Mouse (Mus musculus) monocyte, adult 5-6 weeks (primary cell): ENCODE data around the gene Gm11034. TPM values are rescaled to one million over a fixed set of nuclear protein-coding genes. Genes with fewer than 3 reads are reported as not detected.

ENCODE experiments used
- ATAC-seq: fragments of 153-309, 156-312 bp; replicated peaks from 2 replicates; pipeline ENCODE4 v1.8.0; 2017; ENCODE audit warnings: mild to moderate bottlenecking; ENCODE audit not compliant: low TSS enrichment, insufficient number of reproducible peaks, severe bottlenecking, poor library complexity, low FRiP score
- total RNA-seq: library from RNA; stranded (forward); fragments of 200-1000, 200-491, 200-594 nt; gene quantifications from 3 replicates; pipeline ENCODE4 v1.2.3, GENCODE M21; 2017

Gm11034 gene
- not detected in 3 replicates for total RNA-seq

DNA sequence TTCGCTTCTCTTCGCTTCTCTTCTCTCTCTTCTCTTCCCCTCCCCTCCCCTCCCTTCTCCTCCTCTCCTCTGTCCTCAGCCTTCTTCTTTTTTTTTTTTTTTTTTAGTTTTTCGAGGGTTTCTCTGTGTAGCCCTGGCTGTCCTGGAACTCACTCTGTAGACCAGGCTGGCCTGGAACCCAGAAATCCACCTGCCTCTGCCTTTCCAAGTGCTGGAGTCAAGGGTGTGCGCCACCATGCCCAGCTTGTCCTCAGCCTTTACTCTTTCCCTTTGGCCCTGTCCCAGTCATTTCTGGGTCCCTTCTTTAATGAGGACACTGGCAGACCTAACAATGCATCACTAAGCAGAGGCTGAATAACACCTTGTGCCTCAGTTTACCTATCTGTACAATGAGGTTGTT lies at the start of gene Gm11034:
Gene Gm11034 (minus strand): TSS at position 101 of the 400 bp plus-strand sequence.
- ATAC-seq, result no peak

DNA sequence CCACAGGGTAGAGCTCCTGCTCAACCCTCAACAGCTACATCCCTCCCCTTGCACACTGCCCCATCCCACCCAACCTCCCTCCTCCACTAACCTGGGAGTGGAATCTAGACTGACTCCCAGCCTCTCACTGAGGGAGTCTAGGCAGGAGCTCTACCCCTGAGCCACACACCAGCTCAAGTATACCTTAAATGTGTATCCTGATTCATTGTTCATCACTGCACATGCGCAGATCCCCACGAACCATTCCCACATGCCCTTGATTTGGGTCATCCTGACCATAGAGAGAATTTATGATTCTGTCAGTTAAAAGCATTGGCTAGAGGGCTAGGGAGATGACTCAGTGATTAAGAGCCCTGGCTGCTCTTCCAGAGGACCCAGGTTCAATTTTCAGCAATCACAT lies 49.3 kb upstream of the Gm11034 start:
- ATAC-seq, result no peak

DNA sequence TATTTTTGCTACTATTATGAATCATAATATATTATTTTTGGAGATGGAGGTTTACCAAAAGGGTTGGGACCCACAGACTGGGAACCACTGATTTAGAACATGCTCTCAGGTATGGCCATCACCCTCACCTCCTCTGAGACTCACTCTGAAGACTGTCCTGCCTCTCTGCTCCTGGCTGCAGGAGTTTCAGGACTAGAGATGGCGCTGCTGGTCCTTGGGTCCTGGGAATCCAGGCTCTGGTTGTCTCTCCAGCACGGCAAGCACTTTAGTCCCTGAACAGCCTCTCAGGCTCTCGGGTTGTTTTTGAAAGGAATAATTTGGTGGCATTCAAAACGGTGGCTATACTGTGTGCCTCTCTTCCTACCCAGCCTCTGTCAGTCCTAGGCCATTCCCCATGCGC lies 48.4 kb upstream of the Gm11034 start:
- ATAC-seq, result no peak

DNA sequence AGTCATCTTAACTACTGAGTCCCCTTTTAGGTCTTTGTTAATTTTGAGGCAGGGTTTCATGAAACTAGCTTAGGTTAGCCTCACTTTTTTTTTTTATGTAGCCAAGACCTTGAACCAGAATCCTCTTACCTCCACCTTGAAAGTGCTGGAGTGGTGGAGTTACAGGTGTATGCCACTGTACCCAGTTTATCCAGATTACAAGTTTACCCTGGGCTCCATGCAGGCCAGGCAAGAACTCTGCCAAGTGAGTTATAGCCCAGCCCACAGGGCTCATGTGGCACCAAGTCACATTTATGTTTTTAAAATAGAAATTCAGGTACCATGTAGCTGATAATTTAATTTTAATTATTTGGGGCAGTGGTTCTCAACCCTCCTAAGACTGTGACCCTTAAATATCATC lies 48.0 kb upstream of the Gm11034 start:
- ATAC-seq, result no peak

DNA sequence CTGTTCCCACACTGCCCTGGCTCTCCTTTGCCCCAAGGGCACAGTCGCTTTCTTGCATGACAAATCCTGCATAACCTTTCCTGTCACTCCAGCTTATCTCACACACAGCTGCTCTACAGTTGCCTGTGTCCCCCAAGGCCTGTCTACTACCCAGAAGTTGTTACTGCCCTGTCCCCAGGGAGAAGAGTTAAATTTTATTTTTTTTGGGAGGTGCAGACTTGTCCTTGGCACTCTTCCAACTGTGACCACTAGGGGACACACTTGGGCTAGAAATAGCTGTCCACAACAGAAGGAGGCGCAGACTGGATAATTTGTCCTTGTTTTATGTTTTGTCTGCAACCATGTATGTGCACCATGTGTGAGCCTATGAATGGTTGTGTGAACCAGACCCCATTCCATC lies 47.6 kb upstream of the Gm11034 start:
- peak; percentile 77 for ATAC-seq

DNA sequence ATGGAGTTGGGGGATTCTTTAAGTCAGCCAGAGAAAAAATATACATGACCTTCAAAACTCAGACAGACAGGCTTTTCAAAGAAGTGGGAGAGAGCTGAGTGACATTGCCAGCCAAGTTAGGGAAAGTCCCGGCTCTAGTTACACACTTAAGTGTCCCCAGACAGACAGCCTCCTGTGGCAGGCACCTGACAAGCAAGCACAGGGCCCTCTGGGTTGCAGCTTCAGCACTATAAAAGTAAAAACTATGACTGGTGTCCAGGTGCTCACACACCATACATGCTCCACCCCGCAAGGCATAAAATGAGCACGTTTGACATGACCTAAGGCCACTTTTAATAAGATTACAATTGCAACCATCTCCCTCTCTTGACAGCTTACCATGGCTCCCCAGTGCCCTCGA lies 47.1 kb upstream of the Gm11034 start:
- ATAC-seq, result no peak

GRCm38 (mm10) chr8:72259862-72260261 lies 46.4 kb upstream of the Gm11034 start:
- no peak for ATAC-seq

DNA sequence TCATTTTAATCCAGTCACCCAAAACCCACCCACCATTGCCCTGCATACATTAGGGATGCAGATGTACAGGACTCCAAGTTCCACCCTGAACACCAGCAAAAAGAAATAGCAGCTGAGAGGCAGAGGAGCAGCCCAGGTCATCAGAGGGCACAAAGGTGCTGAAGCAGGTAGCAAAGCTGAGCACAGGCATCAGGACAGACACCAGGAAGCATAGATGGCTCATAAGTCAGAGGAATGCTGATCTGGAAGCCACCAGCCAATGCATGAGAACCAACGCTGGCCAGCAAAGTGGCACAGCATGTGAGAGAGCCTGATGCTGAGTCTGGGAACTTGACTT lies 44.4 kb upstream of the Gm11034 start:
- no peak for ATAC-seq

DNA sequence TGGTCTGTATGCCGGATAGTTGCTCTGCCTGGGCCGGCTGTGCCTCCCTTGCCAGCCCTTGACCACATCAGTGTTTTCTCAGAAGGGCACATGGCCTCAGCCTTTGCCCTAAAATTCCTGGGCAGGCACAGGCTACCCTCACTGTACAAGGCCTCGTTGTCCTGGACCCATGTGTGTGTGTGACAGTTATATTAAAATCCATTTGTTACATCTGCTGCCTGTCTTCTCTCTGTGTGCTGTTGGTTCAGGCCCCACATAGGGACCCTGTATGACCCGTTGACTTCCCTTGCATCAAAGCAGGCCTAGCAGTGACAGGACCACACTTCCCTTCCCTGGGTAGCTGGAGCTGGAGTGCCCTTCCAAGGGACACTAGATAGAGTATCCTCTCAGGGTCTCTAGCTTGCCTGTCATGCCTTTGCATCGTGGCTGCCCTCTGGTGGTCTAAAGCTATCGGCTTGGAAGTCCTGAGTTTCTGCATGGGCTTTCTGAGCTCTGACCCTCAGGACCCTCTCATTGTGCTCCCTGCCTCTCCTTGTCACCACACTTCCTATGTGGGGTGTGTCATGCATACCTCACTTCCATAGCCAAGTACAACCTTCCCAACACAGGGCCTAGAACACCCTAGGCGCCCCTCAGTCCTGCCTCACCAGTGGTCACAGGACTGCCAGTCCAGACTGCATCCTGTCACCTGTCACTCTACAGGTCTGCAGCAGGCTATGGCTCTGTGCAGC lies 43.9 kb upstream of the Gm11034 start:
- ATAC-seq, result no peak

- ATAC-seq, result no peak
These were observed 31.2 kb upstream of the Gm11034 start for GRCm38 (mm10) chr8:72244610-72245009.

DNA sequence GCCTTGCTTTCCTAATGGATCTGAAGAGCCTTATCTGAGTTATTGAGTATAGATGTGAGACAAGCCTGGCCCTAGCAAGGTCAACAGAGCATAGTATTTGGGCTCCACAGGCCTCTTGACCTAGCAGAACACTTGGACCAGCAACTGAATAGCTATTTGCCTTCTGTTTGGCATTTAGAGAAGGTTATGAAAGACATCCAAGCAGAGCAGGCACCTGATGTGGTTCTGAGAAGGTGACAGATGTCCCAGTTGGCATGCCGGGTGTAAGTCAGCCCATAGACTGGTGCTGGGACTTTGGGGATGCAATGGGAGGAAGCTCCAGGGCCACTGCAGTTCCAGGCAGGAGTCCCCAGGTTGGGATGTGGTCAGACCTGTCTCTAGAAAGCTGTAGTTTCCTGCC lies 28.8 kb upstream of the Gm11034 start:
- ATAC-seq, result no peak

DNA sequence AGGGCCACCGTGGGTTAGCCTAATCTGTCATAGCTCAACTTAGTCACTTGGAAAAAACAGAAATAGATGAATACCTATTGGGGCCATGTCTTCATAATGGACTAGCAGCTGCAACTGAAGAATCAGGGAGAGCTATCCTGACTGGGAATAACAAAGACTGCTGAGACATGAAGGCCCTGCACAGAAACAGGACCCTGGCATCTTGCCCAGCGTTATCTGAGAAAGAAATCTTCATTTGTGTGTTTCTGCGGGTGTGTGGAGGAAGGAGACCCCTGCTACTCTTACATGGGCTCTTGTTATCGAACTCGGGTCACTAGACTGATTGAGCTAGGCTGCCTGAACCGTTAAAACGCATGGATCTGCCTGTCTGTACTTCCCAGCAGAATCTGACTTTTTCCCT lies 27.5 kb upstream of the Gm11034 start:
- no peak for ATAC-seq

- ATAC-seq, result no peak; the same call in 1 of the 2 replicates
These were observed 26.9 kb upstream of the Gm11034 start for GRCm38 (mm10) chr8:72240403-72240763.

GRCm38 (mm10) chr8:72239499-72240402 lies 26.3 kb upstream of the Gm11034 start, which contains the start of gene Ap1m1:
Ap1m1 (plus strand) TSS chr8:72240018.
- ATAC-seq, result peak; percentile 90

GRCm38 (mm10) chr8:72222656-72223055 lies 9.2 kb upstream of the Gm11034 start:
- no peak for ATAC-seq

GRCm38 (mm10) chr8:72220758-72221157 lies 7.3 kb upstream of the Gm11034 start:
- no peak for ATAC-seq

- peak; percentile 91 for ATAC-seq
These were observed 6.3 kb upstream of the Gm11034 start, which contains the start of gene Fam32a for GRCm38 (mm10) chr8:72219541-72220363. Fam32a (plus strand) TSS chr8:72219730.

GRCm38 (mm10) chr8:72218781-72219540 lies 5.5 kb upstream of the Gm11034 start:
- ATAC-seq, result no peak
